Mouse (Mus musculus) lung, embryonic 16.5 days (tissue): Measurements from ENCODE around the gene Alpl. TPM values are rescaled to one million over a fixed set of nuclear protein-coding genes. Genes with fewer than 3 reads are reported as not detected.

Experiments used
- ATAC-seq: fragments of 200-750 bp; cut with Nextera tagmentation; 2 replicates; pipeline ENCODE4 v1.8.0; 2017; ENCODE audit warnings: low read depth, mild to moderate bottlenecking, moderate library complexity
- H3K27ac ChIP-seq: fragments of 300-500 bp; sonication (generic); 2 replicates; pipeline ENCODE4 v1.5.1; 2014; ENCODE audit warnings: mild to moderate bottlenecking, control low read depth, low read length
- H3K27me3 ChIP-seq: fragments of 300-500 bp; sonication (generic); 2 replicates; pipeline ENCODE4 v1.6.1; 2014; ENCODE audit warnings: low read depth, low read length, mixed read lengths; ENCODE audit not compliant: control insufficient read depth, insufficient read depth
- H3K36me3 ChIP-seq: fragments of 300-500 bp; sonication (generic); 2 replicates; pipeline ENCODE4 v1.6.1; 2014; ENCODE audit warnings: low read length; ENCODE audit not compliant: control insufficient read depth, insufficient read depth
- H3K4me1 ChIP-seq: fragments of 300-500 bp; sonication (generic); replicated peaks from 2 replicates; pipeline ENCODE4 v1.6.1; 2014; ENCODE audit warnings: low read length, mixed read lengths; ENCODE audit not compliant: control insufficient read depth, insufficient read depth
- H3K4me2 ChIP-seq: fragments of 300-500 bp; sonication (generic); 2 replicates; pipeline ENCODE4 v1.6.1; 2014; ENCODE audit warnings: low read depth, low read length, control low read depth
- H3K4me3 ChIP-seq: fragments of 300-500 bp; sonication (generic); 2 replicates; pipeline ENCODE4 v1.5.1; 2014; ENCODE audit warnings: mild to moderate bottlenecking, low read length, control low read depth
- H3K9ac ChIP-seq: fragments of 300-500 bp; sonication (generic); 2 replicates; pipeline ENCODE4 v1.6.1; 2014; ENCODE audit warnings: low read length, control low read depth
- H3K9me3 ChIP-seq: fragments of 300-500 bp; sonication (generic); 2 replicates; pipeline ENCODE4 v1.6.1; 2016; ENCODE audit warnings: low read length; ENCODE audit not compliant: control insufficient read depth
- WGBS: fragments of 180-500 bp; shearing (Covaris S2); extraction: QIAGEN DNeasy Blood & Tissue Kit; methylation state at CpG from one replicate; pipeline ENCODE4 v1.1.7; 2014; 5-methylcytosine and 5-hydroxymethylcytosine counted together
- polyA plus RNA-seq: library from polyadenylated mRNA; unstranded; fragments of >200 nt; fragmentation: Nextera tagmentation; extraction: Ambion mirVana; gene quantifications from 2 replicates; pipeline ENCODE4 v1.2.1, GENCODE M21; 2015

The Alpl gene
- polyA plus RNA-seq, 1 experiment from 2014 or later: 9.4 TPM

- no peaks in the 10 kb centered on the region for H3K9me3 ChIP-seq
- no peak for ATAC-seq
- no peak overlapping the region for H3K4me3 ChIP-seq
- H3K27me3 ChIP-seq: peaks cover 3% of the 10 kb centered on the region; the same call in 1 of the 2 replicates
- H3K4me1 ChIP-seq: no peaks in the 10 kb centered on the region
- WGBS: 70% methylated on average over 2 of the region's 2 CpGs
- no peak overlapping the region for H3K9ac ChIP-seq
- H3K4me2 ChIP-seq: no peak overlapping the region
- H3K36me3 ChIP-seq: no peaks in the 10 kb centered on the region
- H3K27ac ChIP-seq: no peak overlapping the region
Observed at GRCm38 (mm10) chr4:137824881-137825280, 28.7 kb upstream of the Alpl start.

GRCm38 (mm10) chr4:137823542-137823941, 27.4 kb upstream of the Alpl start:
- Histone ChIP-seq H3K9ac (no peak overlapping the region), H3K36me3 (no peaks in the 10 kb centered on the region), H3K4me3 (no peak overlapping the region), H3K4me1 (no peaks in the 10 kb centered on the region; the same call in 1 of the 2 replicates), H3K27me3 (no peaks in the 10 kb centered on the region), H3K9me3 (no peaks in the 10 kb centered on the region), H3K4me2 (no peak overlapping the region), H3K27ac (no peak overlapping the region)
- 70% methylated on average over 3 of the region's 3 CpGs for WGBS
- ATAC-seq: no peak

- 89% methylated on average over 5 of the region's 5 CpGs for WGBS
- Histone ChIP-seq H3K4me3 (no peak overlapping the region), H3K4me1 (no peaks in the 10 kb centered on the region; the same call in 1 of the 2 replicates), H3K9ac (no peak overlapping the region), H3K36me3 (no peaks in the 10 kb centered on the region), H3K9me3 (no peaks in the 10 kb centered on the region), H3K27me3 (no peaks in the 10 kb centered on the region), H3K4me2 (no peak overlapping the region), H3K27ac (no peak overlapping the region)
- no peak for ATAC-seq
Observed at GRCm38 (mm10) chr4:137822537-137822936, 26.4 kb upstream of the Alpl start.

- Histone ChIP-seq H3K36me3 (no peaks in the 10 kb centered on the region), H3K27ac (no peak overlapping the region), H3K27me3 (no peaks in the 10 kb centered on the region), H3K4me3 (no peak overlapping the region), H3K9ac (no peak overlapping the region), H3K4me2 (no peak overlapping the region), H3K4me1 (no peaks in the 10 kb centered on the region; the same call in 1 of the 2 replicates), H3K9me3 (no peaks in the 10 kb centered on the region)
- 26% methylated on average over 3 of the region's 3 CpGs for WGBS
- no peak for ATAC-seq
Observed at GRCm38 (mm10) chr4:137820721-137821120, 24.5 kb upstream of the Alpl start.

- Histone ChIP-seq H3K9ac (no peak overlapping the region), H3K4me1 (no peaks in the 10 kb centered on the region; the same call in 1 of the 2 replicates), H3K36me3 (no peaks in the 10 kb centered on the region), H3K27me3 (no peaks in the 10 kb centered on the region), H3K4me3 (no peak overlapping the region), H3K9me3 (no peaks in the 10 kb centered on the region), H3K4me2 (no peak overlapping the region), H3K27ac (no peak overlapping the region)
- 72% methylated on average over 2 of the region's 2 CpGs for WGBS
- peak; percentile 71 for ATAC-seq
Observed at GRCm38 (mm10) chr4:137819487-137819886, 23.3 kb upstream of the Alpl start.

GRCm38 (mm10) chr4:137818341-137818740, 22.2 kb upstream of the Alpl start:
- 76% methylated on average over 3 of the region's 3 CpGs for whole genome bisulfite sequencing
- Histone ChIP-seq H3K27ac (no peak overlapping the region), H3K4me3 (no peak overlapping the region), H3K36me3 (no peaks in the 10 kb centered on the region), H3K27me3 (no peaks in the 10 kb centered on the region), H3K9ac (no peak overlapping the region), H3K4me2 (no peak overlapping the region), H3K9me3 (no peaks in the 10 kb centered on the region), H3K4me1 (no peaks in the 10 kb centered on the region; the same call in 1 of the 2 replicates)
- ATAC-seq: no peak

GRCm38 (mm10) chr4:137816216-137816615, 20.0 kb upstream of the Alpl start:
- 61% methylated on average over 7 of the region's 7 CpGs for WGBS
- H3K4me2 ChIP-seq: no peak overlapping the region
- no peak for ATAC-seq

GRCm38 (mm10) chr4:137815473-137815872, 19.3 kb upstream of the Alpl start:
- no peaks in the 10 kb centered on the region for H3K27me3 ChIP-seq
- no peak overlapping the region for H3K9ac ChIP-seq
- H3K9me3 ChIP-seq: no peaks in the 10 kb centered on the region
- H3K4me3 ChIP-seq: no peak overlapping the region
- H3K4me2 ChIP-seq: no peak overlapping the region
- no peak for ATAC-seq
- WGBS: 69% methylated on average over 3 of the region's 3 CpGs
- H3K36me3 ChIP-seq: no peaks in the 10 kb centered on the region
- no peaks in the 10 kb centered on the region; the same call in 1 of the 2 replicates for H3K4me1 ChIP-seq
- no peak overlapping the region for H3K27ac ChIP-seq

More at GRCm38 (mm10) chr4:137816216-137816615, 20.0 kb upstream of the Alpl start:
- no peaks in the 10 kb centered on the region for H3K27me3 ChIP-seq
- H3K9me3 ChIP-seq: no peaks in the 10 kb centered on the region
- H3K27ac ChIP-seq: no peak overlapping the region
- H3K36me3 ChIP-seq: no peaks in the 10 kb centered on the region
- H3K9ac ChIP-seq: no peak overlapping the region
- H3K4me1 ChIP-seq: no peaks in the 10 kb centered on the region; the same call in 1 of the 2 replicates
- no peak overlapping the region for H3K4me3 ChIP-seq

GRCm38 (mm10) chr4:137814140-137814539, 18.0 kb upstream of the Alpl start:
- no peaks in the 10 kb centered on the region for H3K36me3 ChIP-seq
- no peaks in the 10 kb centered on the region for H3K9me3 ChIP-seq
- H3K4me1 ChIP-seq: no peaks in the 10 kb centered on the region; the same call in 1 of the 2 replicates
- no peak overlapping the region for H3K4me3 ChIP-seq
- WGBS: 78% methylated on average over 7 of the region's 7 CpGs
- no peaks in the 10 kb centered on the region for H3K27me3 ChIP-seq
- H3K27ac ChIP-seq: no peak overlapping the region
- no peak for ATAC-seq
- H3K4me2 ChIP-seq: no peak overlapping the region
- no peak overlapping the region for H3K9ac ChIP-seq
